Mouse (Mus musculus): ENCODE results near the gene Ptpn3.

DNA sequence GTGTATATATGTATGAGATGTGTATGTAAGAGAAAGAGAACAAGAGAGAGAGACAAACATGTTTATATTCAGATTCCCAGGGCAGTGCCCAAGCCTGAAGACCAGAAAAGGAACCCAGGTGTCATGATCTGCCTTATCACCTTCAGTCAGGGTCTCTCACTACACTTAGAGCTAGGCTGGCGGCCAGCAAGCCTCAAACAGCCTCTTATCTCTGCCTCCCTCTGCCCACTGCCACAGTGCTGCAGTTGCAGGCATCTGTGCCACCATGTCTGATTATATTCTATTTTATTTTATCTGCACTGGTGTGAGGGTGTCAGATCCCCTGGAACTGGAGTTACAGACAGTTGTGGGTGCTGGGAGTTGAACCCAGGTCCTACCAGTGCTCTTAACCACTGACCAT lies 133.4 kb downstream of the Ptpn3 start:
- TF ChIP-seq MAX (IDR thresholded peaks at IDR 0.05; ENCODE audit: low read length) (no peak), ZC3H11A (IDR thresholded peaks at IDR 0.05; ENCODE audit: low read depth, low read length) (no peak), EP300 (IDR thresholded peaks at IDR 0.05; ENCODE audit: low read length) (no peak), TCF12 (IDR thresholded peaks at IDR 0.05; ENCODE audit: low read depth, low read length) (no peak), BHLHE40 (IDR thresholded peaks at IDR 0.05; ENCODE audit: low read depth, low read length) (no peak), CTCF (conservative IDR thresholded peaks at IDR 0.05 in 1 of 2, IDR thresholded peaks at IDR 0.05 in 1 of 2; ENCODE audit: low read depth in 2 of 2, low read length in 2 of 2) (no peak), ELF1 (IDR thresholded peaks at IDR 0.05; ENCODE audit: low read depth, low read length) (no peak), ZKSCAN1 (IDR thresholded peaks at IDR 0.05; ENCODE audit: borderline replicate concordance, low read depth, low read length) (no peak), CHD1 (IDR thresholded peaks at IDR 0.05; ENCODE audit: low read depth, low read length) (no peak), USF1 (IDR thresholded peaks at IDR 0.05; ENCODE audit: low read depth, low read length) (no peak), POLR2AphosphoS2 (IDR thresholded peaks at IDR 0.05; ENCODE audit: low read depth, low read length) (no peak)
